ENCODE assay signal across 16 mouse cellular contexts in the genomic region with DNA sequence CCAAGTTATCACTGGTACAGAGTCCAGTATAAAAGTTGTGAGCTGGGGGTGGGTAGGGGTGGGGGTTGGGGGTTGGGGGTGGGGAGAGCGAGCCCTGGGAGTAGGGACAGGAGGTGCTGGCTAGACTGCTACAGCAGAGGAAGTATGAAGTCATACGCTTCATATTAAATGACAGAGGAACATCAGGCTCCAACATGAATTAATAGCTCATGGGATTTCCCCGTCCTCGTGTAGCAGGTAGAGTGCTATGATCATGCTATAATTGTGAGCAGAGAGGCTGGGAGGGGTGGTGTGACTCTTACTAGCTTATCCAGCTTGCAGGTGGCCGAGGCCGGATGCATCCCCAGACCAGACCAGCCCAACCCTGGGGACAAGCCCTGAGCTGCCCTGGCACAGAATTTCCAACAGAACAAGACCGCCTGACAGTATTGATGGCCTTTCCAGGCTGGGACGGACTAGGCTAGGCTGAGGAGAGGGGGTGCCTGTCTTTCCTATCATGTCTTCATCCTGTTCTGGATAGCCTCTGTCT. TPM values are rescaled to one million over a fixed set of nuclear protein-coding genes. Genes with fewer than 3 reads are reported as not detected.
"Had no signal": no experiment of that assay in that cellular context is flagged by ENCODE, and none has a peak within 500 bp of the region (broad histone marks: within the 10 kb centered on the region; RNA-seq: fewer than 3 reads in every experiment).

No protein-coding gene starts in this region.

- H3K4me2 ChIP-seq: limb, embryonic 15.5 days; liver, embryonic 12.5 days; lung, embryonic 15.5 days; neural tube, embryonic 15.5 days had no signal

- H3K9ac ChIP-seq: limb, embryonic 15.5 days; liver, embryonic 12.5 days; lung, embryonic 15.5 days; neural tube, embryonic 15.5 days had no signal

- DNase-seq: kidney, postnatal 10 days; kidney, postnatal 4 days; lung, postnatal 36 days; midbrain, embryonic 14.5 days; right cerebral cortex, adult 18-20 months; right cerebral cortex, postnatal 25 days; thymus, postnatal 14 days had no signal

- H3K36me3 ChIP-seq: limb, embryonic 15.5 days; liver, embryonic 12.5 days; lung, embryonic 15.5 days; midbrain, embryonic 10.5 days; neural tube, embryonic 15.5 days had no signal

- ATAC-seq: liver, embryonic 12.5 days had no signal

- H3K9me3 ChIP-seq: limb, embryonic 15.5 days; liver, embryonic 12.5 days; lung, embryonic 15.5 days; midbrain, embryonic 10.5 days; neural tube, embryonic 15.5 days had no signal

- H3K4me3 ChIP-seq: limb, embryonic 15.5 days; liver, embryonic 12.5 days; lung, embryonic 15.5 days; midbrain, embryonic 10.5 days; myocyte; neural tube, embryonic 15.5 days had no signal

- H3K4me1 ChIP-seq: limb, embryonic 15.5 days had no signal

- H3K27me3 ChIP-seq: limb, embryonic 15.5 days; liver, embryonic 12.5 days; lung, embryonic 15.5 days; neural tube, embryonic 15.5 days had no signal

- H3K27ac ChIP-seq: limb, embryonic 15.5 days; liver, embryonic 12.5 days; lung, embryonic 15.5 days; midbrain, embryonic 10.5 days; neural tube, embryonic 15.5 days; stomach, postnatal 0 days had no signal

RNA-seq across cellular contexts. Expression of a gene that starts 52.3 kb away (rescaled TPM):
- polyA plus RNA-seq: limb, embryonic 11.5 days; lung, embryonic 15.5 days; midbrain, embryonic 10.5 days; myocyte; neural tube, embryonic 11.5 days; neural tube, embryonic 15.5 days had no signal
